Mouse (Mus musculus) spleen, adult 12 weeks (tissue): Measurements from ENCODE around the gene Gbe1.

ENCODE experiments used
- DNase-seq: peaks from one replicate; pipeline ENCODE4 v3.0.0; 2022; ENCODE audit warnings: low spot score

Gene Gbe1

DNA sequence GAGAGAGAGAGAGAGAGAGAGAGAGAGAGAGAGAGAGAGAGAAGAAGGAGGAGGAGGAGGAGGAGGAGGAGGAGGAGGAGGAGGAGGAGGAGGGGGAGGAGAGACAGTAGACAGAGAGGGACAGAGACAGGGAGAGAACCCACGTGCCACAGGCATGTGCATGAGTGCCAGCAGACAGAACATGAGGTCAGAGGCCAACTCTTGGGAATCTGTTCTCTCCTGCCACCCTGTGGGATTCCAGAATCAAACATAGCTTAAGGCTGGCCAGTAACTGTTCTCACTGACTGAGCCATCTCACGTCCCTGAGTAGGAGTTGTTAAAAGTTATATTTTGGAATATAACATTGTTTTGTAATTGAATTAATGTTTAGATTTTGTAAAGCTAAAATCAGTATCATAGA, 39.3 kb downstream of the Gbe1 start:
- no peak for DNase-seq

DNA sequence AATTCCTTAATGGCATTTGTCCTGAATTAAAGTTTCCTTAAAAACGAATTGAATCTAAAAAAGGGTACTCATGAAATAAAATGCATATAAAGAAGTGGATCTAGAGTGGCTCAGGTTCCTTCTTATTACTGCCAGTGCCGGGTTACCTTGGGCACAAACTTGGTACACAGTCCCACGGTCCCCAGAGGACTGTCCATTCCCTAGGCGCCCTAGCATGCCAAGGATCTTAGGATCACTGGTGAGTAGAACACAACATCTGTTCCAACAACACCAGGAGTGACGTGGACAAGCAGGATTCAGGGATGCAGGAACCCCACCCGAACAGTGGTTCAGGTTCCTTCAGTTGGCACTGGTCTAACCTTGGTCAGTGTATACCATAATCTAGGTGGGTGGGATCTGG, 44.6 kb downstream of the Gbe1 start:
- DNase-seq = no peak

DNA sequence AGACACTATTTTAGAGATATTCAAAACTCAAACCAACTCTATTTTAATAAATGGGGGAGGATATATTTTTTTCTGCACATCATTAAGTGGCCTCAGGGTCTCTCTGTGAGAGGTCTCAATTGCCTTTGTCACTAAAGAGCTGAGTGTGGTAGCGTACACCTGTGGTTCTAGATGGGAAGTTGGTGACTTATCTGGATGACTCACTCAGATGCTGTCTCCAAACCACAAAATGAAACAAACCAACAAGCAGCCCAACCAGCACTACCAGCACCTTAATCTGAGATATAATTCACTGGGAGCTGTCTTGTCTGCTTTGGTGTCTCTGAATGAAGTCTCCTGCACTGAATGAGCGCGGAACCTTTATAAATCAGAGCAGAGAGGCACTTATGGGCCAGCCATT, 51.5 kb downstream of the Gbe1 start:
- no peak for DNase-seq

DNA sequence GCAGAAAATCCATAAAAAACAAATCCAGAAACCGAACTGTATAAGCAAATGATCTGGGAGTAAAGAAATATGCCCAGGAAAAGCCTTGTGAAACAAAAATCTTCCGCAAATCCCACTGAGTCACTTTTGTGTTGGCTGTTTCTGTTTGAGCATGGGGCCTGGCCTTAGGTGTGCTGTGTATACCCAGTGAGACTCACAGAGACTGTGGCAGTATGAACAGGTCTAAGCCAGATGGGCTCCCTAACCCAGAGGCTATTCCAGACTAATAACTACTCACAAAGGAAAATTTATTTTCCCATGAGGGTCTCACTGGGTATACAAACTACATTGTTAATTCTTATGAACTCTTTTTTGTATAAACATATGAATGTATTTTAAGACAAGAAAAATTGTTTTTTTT, 67.3 kb downstream of the Gbe1 start:
- no peak for DNase-seq

DNA sequence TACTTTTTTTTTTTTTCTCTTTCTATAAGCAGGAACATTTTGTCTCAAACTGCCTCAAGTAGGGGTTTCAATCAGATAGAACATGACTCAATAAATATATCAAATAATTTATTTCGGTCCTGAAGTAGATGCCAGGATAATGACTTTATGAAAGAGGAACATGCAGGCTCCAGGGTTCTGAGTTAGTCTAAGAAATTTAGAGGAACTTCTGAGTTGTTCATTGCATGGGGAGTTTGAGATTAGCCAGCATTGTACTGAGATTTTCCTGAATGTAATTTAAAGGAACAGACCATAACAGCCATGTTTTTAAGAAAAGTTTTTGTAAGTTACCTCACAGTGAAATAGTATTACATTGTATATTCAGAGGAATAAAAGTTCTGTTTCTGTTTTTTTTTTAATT, 71.7 kb downstream of the Gbe1 start:
- DNase-seq = no peak

DNA sequence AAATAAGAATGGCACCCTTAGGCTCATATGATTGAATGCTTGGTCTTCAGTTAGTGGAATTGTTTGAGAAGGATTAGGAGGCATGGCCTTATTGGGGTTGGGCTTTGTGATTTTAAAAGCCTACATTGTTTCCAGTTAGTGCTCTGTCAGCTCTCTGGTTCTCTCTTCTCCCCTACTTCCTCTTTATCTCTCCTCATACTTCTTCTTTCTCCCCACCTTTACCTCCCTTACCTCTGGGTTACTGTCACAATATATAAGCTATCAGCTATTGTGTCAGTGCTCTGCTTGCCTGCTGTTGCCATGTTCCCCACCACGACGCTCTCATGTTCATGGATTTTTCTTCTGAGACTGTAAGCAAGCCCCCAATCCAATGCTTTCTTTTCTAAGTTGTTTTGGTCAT, 73.6 kb downstream of the Gbe1 start:
- DNase-seq = no peak

DNA sequence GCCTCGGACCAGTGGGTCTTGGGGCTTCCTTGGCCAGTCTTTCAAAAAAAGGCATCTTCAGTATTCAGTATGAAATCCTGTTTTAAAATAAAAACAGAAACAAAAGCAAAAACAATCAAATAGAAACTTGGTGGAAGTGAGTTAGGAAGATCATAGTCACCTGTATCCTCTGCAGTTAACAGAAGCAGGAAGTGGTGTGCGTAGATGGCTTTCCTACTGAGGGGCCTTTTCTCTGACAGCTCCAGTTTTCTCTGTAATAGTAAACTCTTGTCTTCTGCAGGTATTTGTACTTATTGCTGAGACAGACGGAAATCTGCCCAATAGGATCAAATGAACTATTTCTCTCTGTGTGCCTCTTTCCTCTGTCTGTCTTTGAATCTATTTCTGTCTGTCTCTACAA, 81.5 kb downstream of the Gbe1 start:
- DNase-seq = no peak

DNA sequence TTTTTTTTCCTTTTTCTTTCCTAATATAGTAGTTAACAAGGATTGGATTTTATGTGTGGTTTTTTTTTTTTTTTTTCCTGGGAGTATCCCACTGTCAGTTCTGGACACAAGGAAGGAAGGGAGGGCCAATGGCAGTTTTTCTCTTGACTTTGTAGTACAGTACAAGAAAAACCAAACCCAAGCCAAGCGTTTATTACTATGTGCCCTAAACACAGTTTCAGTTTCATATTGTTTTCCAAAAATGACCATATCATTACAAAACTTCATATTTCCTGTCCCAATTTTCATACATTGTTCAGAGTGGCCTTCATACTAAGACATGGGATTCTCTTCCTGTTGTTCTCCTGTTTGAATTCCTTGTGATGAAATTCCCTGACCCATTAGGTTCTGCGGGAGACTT, 94.0 kb downstream of the Gbe1 start:
- DNase-seq = no peak

DNA sequence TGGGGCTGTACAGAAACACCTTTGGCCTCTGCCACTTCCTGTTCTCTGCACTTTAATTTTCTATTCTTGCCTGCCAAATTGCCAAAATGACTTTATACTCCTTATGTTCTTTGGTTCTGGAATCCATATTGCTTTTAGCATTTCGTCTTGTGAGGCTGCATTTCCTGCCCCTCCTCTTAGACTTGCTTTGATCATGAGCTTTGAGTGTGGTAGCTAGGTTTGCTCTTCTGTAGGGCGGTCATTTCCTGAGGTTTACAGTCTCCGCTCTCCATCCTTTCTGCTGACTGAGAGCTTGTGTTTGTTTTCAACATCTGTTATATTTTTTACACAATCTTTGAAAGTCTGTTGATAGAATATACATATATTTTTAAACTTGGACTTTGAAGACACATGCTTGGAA, 107.3 kb downstream of the Gbe1 start:
- no peak for DNase-seq

DNA sequence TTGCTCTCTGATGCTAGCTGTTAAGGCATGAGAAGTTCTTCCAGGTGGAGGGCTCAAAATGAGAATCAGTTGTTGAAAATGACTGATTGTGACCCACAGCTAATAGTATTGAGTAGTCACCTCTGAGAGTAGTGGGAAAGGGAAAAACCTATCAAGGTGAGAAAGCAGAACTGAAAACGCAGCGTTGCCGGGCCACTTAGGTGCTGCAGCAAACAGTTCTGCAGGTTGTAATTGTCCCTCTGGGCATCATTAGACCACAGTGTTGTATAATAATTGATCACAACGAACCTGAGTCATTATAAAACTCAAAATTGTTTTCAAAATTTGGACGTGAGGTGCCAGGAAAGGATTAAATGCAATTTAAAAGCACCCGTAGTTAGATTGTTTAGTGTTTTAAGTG, 135.8 kb downstream of the Gbe1 start:
- DNase-seq = no peak

DNA sequence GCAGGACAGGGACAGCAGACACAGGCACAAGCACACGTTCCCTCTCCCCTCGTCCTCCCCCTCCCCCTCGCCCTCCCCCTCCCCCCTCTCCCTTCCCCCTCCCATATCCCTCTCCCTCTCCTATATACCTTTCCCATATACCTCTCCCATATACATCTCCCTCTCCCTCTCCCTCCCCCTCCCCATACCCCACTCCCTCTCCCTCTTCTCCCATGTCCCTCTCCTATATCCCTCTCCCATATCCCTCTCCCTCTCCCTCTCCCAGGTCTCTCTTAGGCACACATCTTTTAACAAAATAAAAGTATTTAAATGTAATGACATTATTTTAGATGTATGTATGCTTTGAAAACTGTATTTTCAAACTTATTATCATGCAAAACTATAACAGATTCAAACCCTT, 161.8 kb downstream of the Gbe1 start:
- DNase-seq = no peak

DNA sequence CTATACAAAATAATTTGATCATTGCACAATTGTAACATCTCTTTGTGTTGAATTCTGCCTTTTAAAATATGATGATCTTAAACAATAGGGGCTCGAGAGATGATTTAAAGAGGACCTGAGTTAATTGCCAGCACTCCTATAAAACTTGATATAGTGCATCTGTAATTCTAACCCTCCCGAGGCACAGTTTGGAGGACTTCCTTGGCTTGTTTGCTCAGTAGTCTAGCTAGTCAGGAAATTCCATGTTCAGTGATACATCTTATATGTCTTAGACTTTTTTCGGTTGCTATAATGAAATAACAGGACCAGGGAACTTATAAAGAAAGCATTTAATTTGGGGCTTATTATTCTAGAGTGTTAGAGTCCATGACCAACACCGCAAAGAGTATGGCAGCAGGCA, 162.4 kb downstream of the Gbe1 start:
- no peak for DNase-seq

DNA sequence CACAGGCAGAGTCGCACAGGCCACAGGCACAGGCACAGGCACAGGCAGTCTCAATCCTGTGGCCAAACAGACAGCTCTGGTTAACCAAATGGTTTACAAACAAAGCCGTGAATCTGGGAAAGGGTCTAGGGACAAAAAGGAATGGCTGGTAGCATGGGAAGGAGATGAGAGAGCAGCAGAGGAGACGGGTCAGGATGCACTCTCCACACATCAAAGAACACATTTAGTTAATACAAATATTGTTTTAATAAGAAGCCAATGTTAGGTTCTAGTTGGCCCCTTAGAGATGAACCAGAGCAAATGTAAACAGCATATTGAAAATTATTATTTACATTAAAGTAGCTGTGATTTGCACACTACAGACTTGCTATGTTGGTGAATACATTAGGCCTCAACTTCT, 166.7 kb downstream of the Gbe1 start:
- no peak for DNase-seq

DNA sequence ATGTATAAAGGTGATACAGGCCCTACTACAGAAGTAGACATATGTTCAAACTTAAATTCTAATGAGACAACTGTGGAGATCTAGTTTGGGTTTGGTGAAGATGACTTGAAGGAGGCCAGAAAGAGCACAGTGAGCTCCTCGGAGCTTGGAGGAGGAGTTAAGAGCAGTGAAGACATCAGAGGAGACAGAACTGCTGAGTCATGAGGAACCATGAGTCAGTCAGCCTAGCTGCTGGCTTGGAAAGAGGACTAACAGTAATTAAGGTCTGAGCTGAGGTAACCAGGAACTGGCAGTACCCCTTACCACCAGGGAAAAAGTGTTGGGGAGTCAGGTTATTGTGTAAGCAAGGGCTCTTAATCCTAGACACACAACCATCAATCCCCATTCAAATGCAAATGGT, 192.7 kb downstream of the Gbe1 start:
- no peak for DNase-seq

DNA sequence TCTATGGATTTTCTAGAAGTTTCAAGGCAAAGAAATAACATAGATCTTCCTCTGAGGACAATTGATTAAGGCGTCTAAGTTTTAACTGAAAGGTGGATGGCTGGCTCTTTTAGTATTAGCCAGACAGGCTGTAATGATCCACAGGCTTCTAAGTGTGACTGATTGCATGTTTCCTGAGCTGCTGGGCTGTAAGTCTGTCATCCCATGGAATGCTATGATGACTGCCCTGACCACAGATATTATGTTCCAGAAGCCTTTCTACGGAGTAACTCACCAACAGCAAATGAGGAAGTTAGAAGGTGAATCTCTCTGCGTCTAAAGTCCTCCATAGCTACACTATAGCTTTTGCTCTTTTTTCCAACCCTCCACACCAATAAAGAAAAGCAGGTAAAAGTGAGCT, 197.2 kb downstream of the Gbe1 start:
- no peak for DNase-seq

DNA sequence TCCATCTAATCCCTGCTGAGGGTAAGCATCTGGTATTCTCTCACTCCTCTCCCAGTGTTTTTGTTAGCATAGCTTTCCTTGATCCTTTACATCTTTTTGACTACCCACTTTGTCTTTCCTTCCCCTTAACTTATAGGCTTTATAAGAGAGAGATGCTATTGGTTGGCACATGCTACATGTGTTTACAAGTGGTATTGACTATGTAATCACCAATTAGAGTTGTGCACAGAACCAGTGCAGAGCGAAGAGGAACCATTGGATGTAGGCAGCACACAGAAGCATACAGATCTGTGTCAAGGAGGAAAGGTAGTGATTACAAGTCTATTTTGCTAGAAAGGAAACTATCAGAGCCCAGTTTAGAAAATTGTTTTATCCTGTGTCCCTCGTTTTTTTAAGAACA, 209.1 kb downstream of the Gbe1 start:
- DNase-seq = no peak

DNA sequence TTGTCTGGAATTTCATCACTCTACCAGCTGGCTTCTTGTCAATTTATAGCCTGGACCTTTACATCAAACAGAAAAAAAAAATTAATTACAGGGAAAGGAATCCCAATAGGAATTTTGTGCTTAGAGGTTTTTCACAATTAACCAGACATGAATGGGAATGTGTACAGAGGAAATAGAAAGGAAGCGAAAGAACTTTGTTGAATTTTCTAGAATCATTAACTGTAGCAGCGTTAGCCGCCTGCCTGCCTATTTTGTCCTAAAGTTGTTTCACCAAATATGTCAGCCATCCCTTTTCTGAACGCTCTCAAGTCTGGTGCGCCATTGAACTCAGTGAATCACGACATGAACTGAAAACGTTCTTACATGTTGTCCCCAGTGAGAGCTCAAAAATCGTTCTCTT, 209.8 kb downstream of the Gbe1 start:
- DNase-seq = no peak

DNA sequence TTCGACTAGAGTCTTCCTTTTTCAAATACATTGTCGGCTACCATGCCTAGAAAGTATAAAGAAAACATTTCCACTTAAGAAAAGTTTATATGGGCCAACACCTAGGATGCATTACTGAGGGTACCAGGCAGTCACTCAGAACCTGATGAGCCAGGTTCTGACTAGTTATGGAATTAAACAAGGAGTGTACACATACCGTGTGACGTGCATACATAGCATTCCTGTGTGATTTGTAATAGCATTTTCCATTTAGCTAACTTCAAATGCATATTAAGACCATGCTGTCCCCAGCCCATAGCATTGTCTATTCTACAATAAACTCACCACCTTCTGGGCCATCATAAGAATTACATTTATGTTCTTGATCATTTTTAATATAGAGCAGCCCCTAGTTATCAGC, 210.5 kb downstream of the Gbe1 start:
- DNase-seq = no peak

DNA sequence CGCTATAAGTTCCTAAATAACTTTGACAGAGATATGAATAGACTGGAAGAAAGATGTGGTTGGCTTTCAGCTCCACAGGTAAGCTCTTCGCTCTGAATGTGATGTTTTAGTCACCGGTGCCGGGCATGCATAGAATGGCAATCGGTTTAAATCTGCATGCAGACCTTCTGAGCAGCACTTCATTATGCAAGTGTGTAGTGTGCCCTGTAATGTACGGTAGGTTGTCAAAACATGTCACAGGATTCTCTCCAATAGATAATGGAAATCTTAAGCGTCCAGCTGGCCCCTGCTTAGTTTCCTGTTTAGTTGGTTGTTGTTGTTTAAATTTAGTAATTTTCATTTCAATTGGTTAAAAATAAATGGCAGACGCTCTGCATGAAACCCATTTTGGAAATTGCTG, 213.5 kb downstream of the Gbe1 start:
- no peak for DNase-seq

DNA sequence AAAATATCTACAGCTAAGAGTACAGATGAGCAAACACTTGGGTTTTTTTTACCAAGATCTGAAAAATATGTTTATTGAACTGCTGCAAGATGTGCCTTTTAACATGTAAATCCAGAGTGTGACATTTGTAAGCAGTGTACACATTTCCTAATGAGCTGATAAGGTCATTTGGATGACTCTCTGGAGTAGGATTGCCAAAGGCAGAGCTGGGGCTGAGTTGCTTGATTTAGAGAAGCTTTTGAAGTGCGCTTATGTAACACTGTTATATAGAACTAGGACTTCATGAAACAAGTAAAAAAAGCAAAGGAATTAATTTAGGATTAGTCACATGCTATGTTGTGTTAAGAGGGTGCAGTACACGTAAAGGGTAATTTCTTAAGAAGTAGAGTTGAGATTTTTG, 221.5 kb downstream of the Gbe1 start:
- no peak for DNase-seq

DNA sequence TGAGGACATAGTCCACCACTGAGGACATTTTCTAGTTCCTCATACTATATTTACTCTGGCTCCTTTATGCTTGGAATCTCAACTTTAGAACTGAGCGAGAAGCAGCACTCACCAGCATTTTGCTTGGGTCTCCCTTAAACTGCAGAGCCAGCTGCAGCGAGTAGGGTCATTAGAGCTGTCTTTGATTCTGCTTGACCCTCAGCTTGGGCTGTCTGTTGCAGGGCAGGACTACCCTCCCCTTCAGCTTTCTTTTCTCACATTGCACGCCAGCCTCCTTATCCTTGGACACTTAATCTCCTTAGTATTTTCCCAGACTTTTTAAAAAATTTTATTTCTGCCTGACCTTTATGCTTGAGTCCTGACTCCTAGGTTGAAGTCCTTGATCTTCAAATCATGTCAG, 237.1 kb downstream of the Gbe1 start:
- no peak for DNase-seq

DNA sequence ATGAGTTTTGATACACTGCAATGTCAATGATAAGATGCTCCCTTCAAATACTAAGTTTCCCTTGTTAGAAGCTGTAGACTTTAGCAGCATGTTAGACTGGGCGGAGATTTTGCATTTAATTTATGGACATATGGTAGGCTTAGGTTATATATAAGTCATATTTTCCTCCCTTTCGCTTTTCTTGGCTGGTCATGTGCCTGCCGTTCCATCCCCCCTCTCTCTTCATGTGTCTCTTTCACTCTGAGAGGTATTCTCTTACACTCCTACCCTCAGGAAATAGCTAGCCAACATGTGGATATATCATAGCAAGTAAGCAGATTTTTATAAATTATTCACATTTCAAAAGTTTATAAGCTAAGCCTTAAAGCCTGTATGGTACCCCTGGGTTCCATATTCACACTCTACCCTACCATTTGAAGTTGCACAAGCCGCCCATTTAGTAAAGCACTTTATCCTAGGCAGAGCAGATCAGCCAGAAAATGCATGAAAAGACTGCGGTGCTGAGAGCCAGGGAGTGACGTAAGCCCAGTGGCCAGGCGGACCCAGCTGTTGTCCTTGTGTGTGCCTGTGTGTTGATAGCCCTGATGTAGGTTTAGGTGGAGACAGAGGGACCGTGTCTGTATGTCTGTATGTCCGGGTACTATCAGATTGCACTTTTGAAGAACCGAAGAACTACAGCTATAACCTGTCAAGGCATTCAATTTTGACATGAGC, 248.0 kb downstream of the Gbe1 start:
- no peak for DNase-seq

DNA sequence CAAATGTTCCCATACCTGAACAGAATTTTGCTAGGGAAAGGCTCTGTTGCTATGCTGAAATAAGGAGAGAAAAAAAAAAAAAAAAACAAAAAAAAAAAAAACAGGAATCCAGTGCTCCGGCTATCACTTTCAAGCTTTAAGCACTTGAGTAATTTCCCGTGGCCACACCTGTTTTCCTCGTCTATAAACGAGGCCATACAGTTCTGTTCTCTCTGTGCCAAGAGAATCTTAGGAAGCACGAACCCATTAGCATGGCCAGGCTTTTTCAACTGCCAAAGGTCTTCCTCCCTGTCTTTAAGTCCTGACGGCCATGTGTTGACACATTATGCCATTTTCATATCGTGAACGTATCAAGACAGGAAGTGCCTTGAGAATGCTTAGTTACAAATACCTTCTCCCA, 248.8 kb downstream of the Gbe1 start:
- DNase-seq = no peak

DNA sequence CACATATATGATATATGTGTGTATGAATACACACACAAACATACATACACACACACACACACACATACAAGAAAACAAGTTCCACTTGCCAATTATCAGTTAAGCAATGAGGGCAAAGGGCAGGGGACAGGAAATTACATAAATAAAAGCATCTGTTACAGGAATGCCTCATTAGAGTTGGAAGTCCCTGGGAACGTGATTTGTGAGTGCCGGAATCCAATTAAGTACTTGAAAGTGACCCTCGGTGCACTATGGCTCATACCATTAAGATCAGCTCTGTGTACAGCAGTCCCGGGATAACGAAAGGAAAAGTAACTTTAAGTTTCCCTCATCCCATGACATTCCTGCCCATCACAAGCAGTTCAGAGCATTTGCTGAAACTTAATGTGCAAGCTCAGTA, 249.7 kb downstream of the Gbe1 start:
- DNase-seq = no peak
